Mouse (Mus musculus): Measurements from ENCODE around the gene Fbxo42. TPM values are rescaled to one million over a fixed set of nuclear protein-coding genes. Genes with fewer than 3 reads are reported as not detected.

Gene Fbxo42
- polyA plus RNA-seq, 1 experiment from 2014 or later: 18.0 TPM

DNA sequence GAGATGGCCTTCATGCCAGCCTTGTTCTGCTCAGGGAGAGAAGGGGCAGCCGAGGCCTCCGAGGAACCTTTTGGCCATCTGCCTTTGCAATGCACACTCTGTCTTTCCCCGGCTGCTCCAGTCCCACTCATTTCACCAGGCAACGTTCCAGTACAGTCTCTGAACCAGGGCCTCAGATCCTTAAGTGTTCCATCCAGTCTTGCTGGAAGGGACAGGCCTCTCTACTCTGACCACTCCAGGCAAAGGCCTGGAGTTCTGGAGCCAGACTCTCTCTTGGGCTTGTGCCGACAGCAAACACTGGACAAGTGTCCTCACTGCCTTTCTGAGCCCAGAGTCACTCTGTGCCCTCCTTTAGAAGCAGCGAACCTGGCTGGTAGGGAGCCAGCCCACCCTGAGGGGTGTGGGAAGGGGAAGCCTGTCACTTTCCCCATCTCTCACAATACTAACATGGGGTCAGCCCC lies 33.2 kb upstream of the Fbxo42 start:
- H3K4me1 ChIP-seq (ENCODE audit: control insufficient read depth, low read depth, low read length): peaks cover 4% of the 10 kb centered on the region
- H3K4me3 ChIP-seq (ENCODE audit: low read depth, low read length): no peak overlapping the region
- WGBS (ENCODE audit: insufficient replicate concordance): 79% methylated on average over 6 of the region's 6 CpGs
- H3K9ac ChIP-seq (ENCODE audit: low read depth, low read length): no peak overlapping the region
- H3K9me3 ChIP-seq (replicated peaks; ENCODE audit: control insufficient read depth, low read length): no peaks in the 10 kb centered on the region
- no peak overlapping the region for H3K4me2 ChIP-seq (ENCODE audit: low read depth, low read length)
- no peaks in the 10 kb centered on the region for H3K27me3 ChIP-seq (ENCODE audit: control insufficient read depth, insufficient read depth, low read depth, low read length)
- peaks cover 23% of the 10 kb centered on the region for H3K36me3 ChIP-seq (ENCODE audit: control insufficient read depth, insufficient read depth)
- no peak overlapping the region for H3K27ac ChIP-seq (ENCODE audit: low read length)
- no peak for ATAC-seq (ENCODE audit: low read depth)

GRCm38 (mm10) chr4:141115398-141115797 lies 32.3 kb upstream of the Fbxo42 start:
- ATAC-seq (ENCODE audit: low read depth): peak; percentile 59
- peaks cover 4% of the 10 kb centered on the region for H3K4me1 ChIP-seq (ENCODE audit: control insufficient read depth, low read depth, low read length)
- H3K36me3 ChIP-seq (ENCODE audit: control insufficient read depth, insufficient read depth): peaks cover 23% of the 10 kb centered on the region
- H3K9ac ChIP-seq (ENCODE audit: low read depth, low read length): no peak overlapping the region
- no peak overlapping the region for H3K27ac ChIP-seq (ENCODE audit: low read length)
- H3K4me2 ChIP-seq (ENCODE audit: low read depth, low read length): no peak overlapping the region
- WGBS (ENCODE audit: insufficient replicate concordance): 77% methylated on average over 8 of the region's 8 CpGs
- H3K9me3 ChIP-seq (replicated peaks; ENCODE audit: control insufficient read depth, low read length): no peaks in the 10 kb centered on the region
- H3K27me3 ChIP-seq (ENCODE audit: control insufficient read depth, insufficient read depth, low read depth, low read length): no peaks in the 10 kb centered on the region
- H3K4me3 ChIP-seq (ENCODE audit: low read depth, low read length): no peak overlapping the region

GRCm38 (mm10) chr4:141118691-141119090 lies 29.0 kb upstream of the Fbxo42 start:
- Histone ChIP-seq H3K4me2 (ENCODE audit: low read depth, low read length) (no peak overlapping the region), H3K9me3 (replicated peaks; ENCODE audit: control insufficient read depth, low read length) (no peaks in the 10 kb centered on the region), H3K4me3 (ENCODE audit: low read depth, low read length) (no peak overlapping the region), H3K9ac (ENCODE audit: low read depth, low read length) (no peak overlapping the region), H3K27ac (ENCODE audit: low read length) (no peak overlapping the region), H3K36me3 (ENCODE audit: control insufficient read depth, insufficient read depth) (peaks cover 23% of the 10 kb centered on the region), H3K27me3 (ENCODE audit: control insufficient read depth, insufficient read depth, low read depth, low read length) (no peaks in the 10 kb centered on the region), H3K4me1 (ENCODE audit: control insufficient read depth, low read depth, low read length) (peaks cover 8% of the 10 kb centered on the region)
- 57% methylated on average over 4 of the region's 4 CpGs for WGBS (ENCODE audit: insufficient replicate concordance)
- ATAC-seq (ENCODE audit: low read depth): no peak

- H3K27me3 ChIP-seq (ENCODE audit: control insufficient read depth, insufficient read depth, low read depth, low read length): no peaks in the 10 kb centered on the region
- H3K4me3 ChIP-seq (ENCODE audit: low read depth, low read length): no peak overlapping the region
- peaks cover 6% of the 10 kb centered on the region for H3K4me1 ChIP-seq (ENCODE audit: control insufficient read depth, low read depth, low read length)
- no peak overlapping the region for H3K4me2 ChIP-seq (ENCODE audit: low read depth, low read length)
- H3K36me3 ChIP-seq (ENCODE audit: control insufficient read depth, insufficient read depth): peaks cover 14% of the 10 kb centered on the region
- no peaks in the 10 kb centered on the region for H3K9me3 ChIP-seq (replicated peaks; ENCODE audit: control insufficient read depth, low read length)
- no peak overlapping the region for H3K9ac ChIP-seq (ENCODE audit: low read depth, low read length)
- no peak overlapping the region for H3K27ac ChIP-seq (ENCODE audit: low read length)
- WGBS (ENCODE audit: insufficient replicate concordance): 29% methylated on average over 11 of the region's 11 CpGs
- peak; percentile 22; the same call in 1 of the 2 replicates for ATAC-seq (ENCODE audit: low read depth)
These were observed 27.0 kb upstream of the Fbxo42 start for GRCm38 (mm10) chr4:141120700-141121099.

GRCm38 (mm10) chr4:141122663-141123062 lies 25.1 kb upstream of the Fbxo42 start:
- no peak overlapping the region for H3K4me3 ChIP-seq (ENCODE audit: low read depth, low read length)
- 73% methylated on average over 7 of the region's 7 CpGs for WGBS (ENCODE audit: insufficient replicate concordance)
- H3K4me2 ChIP-seq (ENCODE audit: low read depth, low read length): no peak overlapping the region
- H3K36me3 ChIP-seq (ENCODE audit: control insufficient read depth, insufficient read depth): peaks cover 8% of the 10 kb centered on the region
- H3K4me1 ChIP-seq (ENCODE audit: control insufficient read depth, low read depth, low read length): peaks cover 4% of the 10 kb centered on the region
- no peak overlapping the region for H3K27ac ChIP-seq (ENCODE audit: low read length)
- ATAC-seq (ENCODE audit: low read depth): no peak
- no peaks in the 10 kb centered on the region for H3K27me3 ChIP-seq (ENCODE audit: control insufficient read depth, insufficient read depth, low read depth, low read length)
- no peak overlapping the region for H3K9ac ChIP-seq (ENCODE audit: low read depth, low read length)
- no peaks in the 10 kb centered on the region for H3K9me3 ChIP-seq (replicated peaks; ENCODE audit: control insufficient read depth, low read length)

DNA sequence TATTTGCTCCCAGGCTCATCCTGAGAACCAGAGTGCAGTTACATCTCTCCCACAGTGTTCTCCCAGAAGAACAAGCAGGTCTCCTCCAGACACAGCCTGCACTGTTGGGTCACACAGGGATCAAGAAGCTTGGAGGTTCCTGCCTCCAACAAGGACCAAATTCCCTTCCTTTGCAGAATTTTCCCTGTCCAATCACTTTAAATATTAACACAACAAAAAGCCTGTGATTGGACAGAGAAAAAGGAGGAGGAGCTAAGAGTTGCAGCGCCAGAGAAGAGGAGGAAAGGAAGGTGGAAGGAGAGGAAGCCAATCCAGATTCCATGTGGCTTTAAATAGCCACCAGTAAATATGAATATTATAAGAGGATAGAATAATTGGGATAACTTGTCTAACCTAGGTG lies 24.6 kb upstream of the Fbxo42 start:
- 42% methylated on average over 1 of the region's 1 CpGs for whole genome bisulfite sequencing (ENCODE audit: insufficient replicate concordance)
- H3K9me3 ChIP-seq (replicated peaks; ENCODE audit: control insufficient read depth, low read length): no peaks in the 10 kb centered on the region
- no peak overlapping the region for H3K9ac ChIP-seq (ENCODE audit: low read depth, low read length)
- no peak for ATAC-seq (ENCODE audit: low read depth)
- no peak overlapping the region for H3K4me2 ChIP-seq (ENCODE audit: low read depth, low read length)
- no peaks in the 10 kb centered on the region for H3K27me3 ChIP-seq (ENCODE audit: control insufficient read depth, insufficient read depth, low read depth, low read length)
- H3K36me3 ChIP-seq (ENCODE audit: control insufficient read depth, insufficient read depth): peaks cover 4% of the 10 kb centered on the region; the same call in 1 of the 2 replicates
- no peak overlapping the region for H3K4me3 ChIP-seq (ENCODE audit: low read depth, low read length)
- H3K27ac ChIP-seq (ENCODE audit: low read length): no peak overlapping the region
- peaks cover 4% of the 10 kb centered on the region for H3K4me1 ChIP-seq (ENCODE audit: control insufficient read depth, low read depth, low read length)

- H3K27ac ChIP-seq (ENCODE audit: low read length): peak overlapping the region; percentile 5
- WGBS (ENCODE audit: insufficient replicate concordance): 61% methylated on average over 6 of the region's 6 CpGs
- H3K27me3 ChIP-seq (ENCODE audit: control insufficient read depth, insufficient read depth, low read depth, low read length): no peaks in the 10 kb centered on the region
- no peak overlapping the region for H3K4me2 ChIP-seq (ENCODE audit: low read depth, low read length)
- H3K9ac ChIP-seq (ENCODE audit: low read depth, low read length): no peak overlapping the region
- peak; percentile 37; the same call in 1 of the 2 replicates for ATAC-seq (ENCODE audit: low read depth)
- H3K4me3 ChIP-seq (ENCODE audit: low read depth, low read length): no peak overlapping the region
- H3K4me1 ChIP-seq (ENCODE audit: control insufficient read depth, low read depth, low read length): peaks cover 11% of the 10 kb centered on the region
- no peaks in the 10 kb centered on the region for H3K36me3 ChIP-seq (ENCODE audit: control insufficient read depth, insufficient read depth)
- H3K9me3 ChIP-seq (replicated peaks; ENCODE audit: control insufficient read depth, low read length): no peaks in the 10 kb centered on the region
These were observed 18.5 kb upstream of the Fbxo42 start for GRCm38 (mm10) chr4:141129190-141129710.

DNA sequence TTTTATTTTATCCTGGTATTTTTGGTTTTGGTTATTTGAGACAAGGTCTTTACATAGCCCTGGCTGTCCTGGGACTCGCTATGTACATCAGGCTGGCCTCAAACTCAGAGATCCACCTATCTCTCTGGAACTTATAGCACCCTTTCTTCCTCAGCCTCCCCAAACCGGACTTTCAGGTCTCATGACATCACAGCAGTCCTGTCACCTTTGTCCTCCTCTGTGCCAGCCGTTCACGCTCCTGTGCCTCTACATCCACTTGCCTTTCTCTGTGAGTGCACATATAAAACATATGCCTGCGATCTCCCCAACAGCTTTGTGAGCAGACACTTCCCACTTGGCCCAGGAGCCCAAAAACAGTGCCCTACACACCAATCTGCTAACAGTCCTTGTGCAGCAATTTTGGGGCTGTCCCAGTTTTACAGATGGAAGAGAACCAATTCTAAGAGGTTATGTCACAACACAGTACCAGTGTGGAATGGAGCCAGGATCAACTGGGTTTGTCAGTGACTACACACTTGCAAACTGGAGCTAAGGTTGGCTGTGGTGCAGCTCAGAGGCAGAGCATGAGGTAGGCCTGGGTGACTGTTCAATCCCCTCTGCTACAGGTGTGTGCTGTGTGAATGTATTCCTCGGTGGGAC lies 16.9 kb upstream of the Fbxo42 start:
- peak overlapping the region; percentile 18; the same call in 1 of the 2 replicates for H3K4me3 ChIP-seq (ENCODE audit: low read depth, low read length)
- no peaks in the 10 kb centered on the region for H3K9me3 ChIP-seq (replicated peaks; ENCODE audit: control insufficient read depth, low read length)
- peak; percentile 28 for ATAC-seq (ENCODE audit: low read depth)
- H3K9ac ChIP-seq (ENCODE audit: low read depth, low read length): no peak overlapping the region
- no peaks in the 10 kb centered on the region for H3K36me3 ChIP-seq (ENCODE audit: control insufficient read depth, insufficient read depth)
- peak overlapping the region; percentile 86 for H3K27ac ChIP-seq (ENCODE audit: low read length)
- no peaks in the 10 kb centered on the region for H3K27me3 ChIP-seq (ENCODE audit: control insufficient read depth, insufficient read depth, low read depth, low read length)
- 68% methylated on average over 6 of the region's 6 CpGs for WGBS (ENCODE audit: insufficient replicate concordance)
- peaks cover 19% of the 10 kb centered on the region for H3K4me1 ChIP-seq (ENCODE audit: control insufficient read depth, low read depth, low read length)
- H3K4me2 ChIP-seq (ENCODE audit: low read depth, low read length): peak overlapping the region; percentile 41

DNA sequence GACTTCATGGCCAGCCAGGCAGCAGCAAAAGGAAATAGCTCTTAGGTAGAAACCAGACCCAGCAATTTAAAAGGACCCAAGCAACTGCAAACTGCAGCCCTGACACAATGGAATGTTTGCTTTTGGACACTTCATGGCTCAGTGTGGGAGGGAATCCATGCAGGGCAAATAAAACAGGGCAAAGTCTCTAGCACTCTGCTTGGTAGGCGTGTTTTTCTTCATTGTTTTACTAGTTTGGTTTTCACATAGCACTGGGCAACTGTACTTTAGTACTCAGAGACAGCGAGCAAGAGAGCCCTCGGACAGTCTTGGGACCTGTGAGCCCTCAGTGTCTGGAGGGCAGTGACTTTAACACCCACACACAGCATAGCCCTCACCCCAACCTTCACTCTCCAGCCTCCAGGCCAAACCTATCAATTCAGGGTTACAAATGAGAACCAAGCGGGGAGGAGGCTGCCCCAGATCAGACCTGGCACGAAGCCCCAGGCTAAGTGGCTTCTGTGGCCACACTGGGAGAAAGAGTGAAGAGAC lies 16.1 kb upstream of the Fbxo42 start:
- ATAC-seq (ENCODE audit: low read depth): peak; percentile 70
- Histone ChIP-seq H3K9ac (ENCODE audit: low read depth, low read length) (no peak overlapping the region; the same call in 1 of the 2 replicates), H3K4me1 (ENCODE audit: control insufficient read depth, low read depth, low read length) (peaks cover 26% of the 10 kb centered on the region)

More for the DNA sequence above, 16.1 kb upstream of the Fbxo42 start:
- Histone ChIP-seq H3K27me3 (ENCODE audit: control insufficient read depth, insufficient read depth, low read depth, low read length) (no peaks in the 10 kb centered on the region), H3K27ac (ENCODE audit: low read length) (peak overlapping the region; percentile 86), H3K36me3 (ENCODE audit: control insufficient read depth, insufficient read depth) (no peaks in the 10 kb centered on the region), H3K4me3 (ENCODE audit: low read depth, low read length) (peak overlapping the region; percentile 18; the same call in 1 of the 2 replicates), H3K4me2 (ENCODE audit: low read depth, low read length) (peak overlapping the region; percentile 41), H3K9me3 (replicated peaks; ENCODE audit: control insufficient read depth, low read length) (no peaks in the 10 kb centered on the region)
- 70% methylated on average over 5 of the region's 5 CpGs for WGBS (ENCODE audit: insufficient replicate concordance)
